Mouse (Mus musculus) MEL (cell line): ENCODE results near the gene Fer. TPM values are rescaled to one million over a fixed set of nuclear protein-coding genes. Genes with fewer than 3 reads are reported as not detected.

Source experiments
- DNase-seq: peaks from one replicate; pipeline ENCODE4 v3.0.0; 2011; ENCODE audit warnings: low read depth, low spot score
- H3K27ac ChIP-seq: 2 replicates; pipeline ENCODE4 v1.5.1; 2012; ENCODE audit warnings: low read depth, mild to moderate bottlenecking, control low read depth, low read length, moderate library complexity; ENCODE audit not compliant: control insufficient read depth
- H3K27me3 ChIP-seq, 2 experiments: fragments of 150-350 bp in 1 of 2; sonication (generic) in 1 of 2; 2 replicates each; pipeline ENCODE4 v1.6.1; 2012; ENCODE audit warnings: low read length in 2 of 2, mild to moderate bottlenecking in 2 of 2, improper control_type of control experiment in 1 of 2, moderate library complexity in 1 of 2; ENCODE audit not compliant: insufficient read depth in 2 of 2, control insufficient read depth in 1 of 2
- H3K36me3 ChIP-seq, 2 experiments: 2 replicates each; pipeline ENCODE4 v1.6.1; 2012 to 2014; ENCODE audit warnings: low read length in 2 of 2, improper control_type of control experiment in 1 of 2, inconsistent platforms in 1 of 2, mild to moderate bottlenecking in 1 of 2; ENCODE audit not compliant: insufficient read depth in 2 of 2, control insufficient read depth in 1 of 2
- H3K4me1 ChIP-seq, 2 experiments: fragments of 150-350 bp in 1 of 2; sonication (generic) in 1 of 2; 2 replicates each; pipeline ENCODE4 v1.6.1; 2012; ENCODE audit warnings: low read length in 2 of 2, improper control_type of control experiment in 1 of 2, mild to moderate bottlenecking in 1 of 2; ENCODE audit not compliant: insufficient read depth in 2 of 2, control insufficient read depth in 1 of 2
- H3K4me3 ChIP-seq, 2 experiments: fragments of 150-350 bp in 1 of 2; sonication (generic) in 1 of 2; 2 replicates each; pipeline ENCODE4 v1.5.1; 2012; ENCODE audit warnings: low read depth in 2 of 2, low read length in 2 of 2, mild to moderate bottlenecking in 2 of 2, moderate library complexity in 2 of 2, control low read depth in 1 of 2, improper control_type of control experiment in 1 of 2; ENCODE audit not compliant: control insufficient read depth in 1 of 2, insufficient read depth in 1 of 2
- H3K79me2 ChIP-seq: 2 replicates; pipeline ENCODE4 v1.6.1; 2012; ENCODE audit warnings: mild to moderate bottlenecking, low read length, moderate library complexity; ENCODE audit not compliant: control insufficient read depth, poor library complexity, insufficient read depth
- H3K9ac ChIP-seq: 2 replicates; pipeline ENCODE4 v1.6.1; 2012; ENCODE audit warnings: low read depth, mild to moderate bottlenecking, control low read depth, low read length, moderate library complexity; ENCODE audit not compliant: control insufficient read depth, poor library complexity, severe bottlenecking
- H3K9me3 ChIP-seq: fragments of 150-350 bp; sonication (generic); replicated peaks from 2 replicates; pipeline ENCODE4 v1.6.1; 2012; ENCODE audit warnings: mild to moderate bottlenecking, low read length, improper control_type of control experiment, moderate library complexity; ENCODE audit not compliant: insufficient read depth
- BHLHE40 ChIP-seq: IDR thresholded peaks from 2 replicates; pipeline ENCODE4 v1.6.1; 2012; ENCODE audit warnings: low read depth, mild to moderate bottlenecking, inconsistent platforms, low read length, improper control_type of control experiment, borderline replicate concordance
- CHD2 ChIP-seq: IDR thresholded peaks from 2 replicates; pipeline ENCODE4 v1.6.1; 2011; ENCODE audit warnings: low read length, improper control_type of control experiment
- EP300 ChIP-seq, 2 experiments: IDR thresholded peaks; 2 replicates each; pipeline ENCODE4 v1.6.1; 2011; ENCODE audit warnings: improper control_type of control experiment in 2 of 2, low read length in 2 of 2, low read depth in 1 of 2, mild to moderate bottlenecking in 1 of 2
- GABPA ChIP-seq: IDR thresholded peaks from 2 replicates; pipeline ENCODE4 v1.6.1; 2012; ENCODE audit warnings: low read depth, mild to moderate bottlenecking, inconsistent platforms, low read length, improper control_type of control experiment, moderate library complexity
- KAT2A ChIP-seq: conservative IDR thresholded peaks from 2 replicates; pipeline ENCODE4 v1.6.1; 2012; ENCODE audit warnings: low read depth, low read length, improper control_type of control experiment, inconsistent platforms
- MAFK ChIP-seq: IDR thresholded peaks from 2 replicates; pipeline ENCODE4 v1.6.1; 2011; ENCODE audit warnings: low read depth, mild to moderate bottlenecking, low read length, improper control_type of control experiment, borderline replicate concordance
- MYB ChIP-seq: IDR thresholded peaks from 2 replicates; pipeline ENCODE4 v1.6.1; 2011; ENCODE audit warnings: mild to moderate bottlenecking, low read depth, low read length, improper control_type of control experiment
- MYC ChIP-seq: IDR thresholded peaks from 2 replicates; pipeline ENCODE4 v1.6.1; 2011; ENCODE audit warnings: low read depth, mild to moderate bottlenecking, low read length, improper control_type of control experiment, moderate library complexity
- NELFE ChIP-seq: IDR thresholded peaks from 2 replicates; pipeline ENCODE4 v1.6.1; 2011; ENCODE audit warnings: low read depth, low read length, improper control_type of control experiment
- POLR2A ChIP-seq, 2 experiments: IDR thresholded peaks; 2 replicates each; pipeline ENCODE4 v1.6.1; 2011 to 2012; ENCODE audit warnings: low read length in 2 of 2, mild to moderate bottlenecking in 2 of 2, control low read depth in 1 of 2, improper control_type of control experiment in 1 of 2, low read depth in 1 of 2, moderate library complexity in 1 of 2; ENCODE audit not compliant: control insufficient read depth in 1 of 2, insufficient read depth in 1 of 2, poor library complexity in 1 of 2
- POLR2AphosphoS2 ChIP-seq: IDR thresholded peaks from 2 replicates; pipeline ENCODE4 v1.6.1; 2011; ENCODE audit warnings: low read length, improper control_type of control experiment
- RAD21 ChIP-seq: IDR thresholded peaks from 2 replicates; pipeline ENCODE4 v1.6.1; 2011; ENCODE audit warnings: mild to moderate bottlenecking, low read depth, low read length, improper control_type of control experiment
- SIN3A ChIP-seq: IDR thresholded peaks from 2 replicates; pipeline ENCODE4 v1.6.1; 2012; ENCODE audit warnings: low read length, improper control_type of control experiment, inconsistent platforms
- TAL1 ChIP-seq: IDR thresholded peaks from 2 replicates; pipeline ENCODE4 v1.6.1; 2012; ENCODE audit warnings: mild to moderate bottlenecking, inconsistent platforms, low read length, moderate library complexity, mixed read lengths
- TCF12 ChIP-seq: IDR thresholded peaks from 2 replicates; pipeline ENCODE4 v1.6.1; 2014; ENCODE audit warnings: low read depth, mild to moderate bottlenecking, inconsistent platforms, low read length, improper control_type of control experiment, moderate library complexity
- USF1 ChIP-seq: IDR thresholded peaks from 2 replicates; pipeline ENCODE4 v1.6.1; 2014; ENCODE audit warnings: low read depth, mild to moderate bottlenecking, inconsistent platforms, low read length, improper control_type of control experiment, moderate library complexity
- ZMIZ1 ChIP-seq: IDR thresholded peaks from 2 replicates; pipeline ENCODE4 v1.6.1; 2012; ENCODE audit warnings: low read depth, mild to moderate bottlenecking, inconsistent platforms, low read length, improper control_type of control experiment, moderate library complexity
- ZNF384 ChIP-seq: IDR thresholded peaks from 2 replicates; pipeline ENCODE4 v1.6.1; 2012; ENCODE audit warnings: low read depth, mild to moderate bottlenecking, inconsistent platforms, low read length, improper control_type of control experiment
- polyA plus RNA-seq, 2 experiments: library from polyadenylated mRNA; stranded (reverse) in 1 of 2; unstranded in 1 of 2; fragments of >175 nt in 1 of 2; fragments of >200 nt in 1 of 2; gene quantifications; 2 replicates each; pipeline versions ENCODE4 v1.2.1 to v1.2.4; 2012; ENCODE audit warnings: low replicate concordance in 2 of 2, low read depth in 1 of 2; ENCODE audit not compliant: insufficient read length in 2 of 2, insufficient read depth in 1 of 2, missing spikeins in 1 of 2
- total RNA-seq: library from RNA; depleted of rRNA; stranded (reverse); fragments of 300-350 nt; gene quantifications from 2 replicates; pipeline ENCODE4 v1.2.3, GENCODE M21; 2012

Fer gene
- total and polyA plus RNA-seq, 3 experiments = 8.5 to 11.2 TPM; not detected in 1

GRCm38 (mm10) chr17:63925581-63925980 is 62.7 kb downstream of the Fer start:
- H3K9me3 ChIP-seq = no peaks in the 10 kb centered on the region
- H3K9ac ChIP-seq = no peak overlapping the region
- peaks cover 0 to 11% of the 10 kb centered on the region in 2 experiments; a peak in 2 of 4 replicates for H3K36me3 ChIP-seq
- TF ChIP-seq POLR2AphosphoS2 = no peak
- TF ChIP-seq RAD21 = no peak
- no peak for TF ChIP-seq BHLHE40
- TF ChIP-seq POLR2A (IDR thresholded peaks at IDR 0.05; ENCODE audit: control insufficient read depth in 1 of 2, insufficient read depth in 1 of 2, low read depth in 1 of 2, low read length in 2 of 2, poor library complexity in 1 of 2) = no peak
- TF ChIP-seq MYB = no peak
- TF ChIP-seq USF1 = no peak
- TF ChIP-seq TCF12 = no peak
- TF ChIP-seq MAFK = no peak
- no peak for TF ChIP-seq CHD2
- no peak for TF ChIP-seq ZMIZ1
- no peak for TF ChIP-seq KAT2A
- no peak for TF ChIP-seq ZNF384
- H3K79me2 ChIP-seq = no peaks in the 10 kb centered on the region
- DNase-seq = no peak
- H3K4me3 ChIP-seq = no peak overlapping the region
- no peaks in the 10 kb centered on the region for H3K27me3 ChIP-seq
- peaks cover 5 to 11% of the 10 kb centered on the region in 2 experiments for H3K4me1 ChIP-seq
- no peak overlapping the region for H3K27ac ChIP-seq

DNA sequence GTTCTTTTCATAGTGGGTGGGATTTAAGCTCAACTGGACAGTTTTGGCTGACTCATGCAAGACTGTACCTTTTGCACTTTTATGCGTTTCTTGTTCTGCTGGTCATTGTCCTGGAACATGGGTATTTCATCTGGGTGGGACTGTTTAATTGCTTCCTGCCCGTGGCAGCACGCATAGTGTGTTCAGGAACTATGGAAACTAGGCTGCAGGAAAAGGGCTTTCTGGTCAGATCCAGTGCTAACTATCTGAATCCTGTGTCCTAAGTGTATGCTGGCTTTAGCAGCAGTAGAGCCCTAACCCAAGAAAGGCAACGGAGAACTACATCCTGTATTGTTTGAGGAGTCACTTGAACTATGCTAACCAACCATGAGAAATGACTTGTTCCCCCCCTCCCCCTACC is 67.8 kb downstream of the Fer start:
- Histone ChIP-seq H3K4me3 (no peak overlapping the region), H3K9me3 (no peaks in the 10 kb centered on the region), H3K27ac (no peak overlapping the region), H3K79me2 (no peaks in the 10 kb centered on the region), H3K9ac (no peak overlapping the region), H3K4me1 (no peaks in the 10 kb centered on the region), H3K27me3 (no peaks in the 10 kb centered on the region), H3K36me3 (peaks cover 0 to 2% of the 10 kb centered on the region in 2 experiments; a peak in 1 of 4 replicates)
- no peak for TF ChIP-seq EP300 (IDR thresholded peaks at IDR 0.05; ENCODE audit: low read depth in 1 of 2, low read length in 2 of 2)
- no peak for TF ChIP-seq GABPA
- TF ChIP-seq MYC = no peak
- no peak for TF ChIP-seq NELFE
- no peak for TF ChIP-seq SIN3A
- TF ChIP-seq KAT2A = no peak
- TF ChIP-seq TAL1 = no peak
- no peak for TF ChIP-seq MAFK
- no peak for TF ChIP-seq BHLHE40
- no peak for DNase-seq
